Mouse (Mus musculus): ENCODE results near the gene Ankmy2.
A peak's percentile ranks its signal among the peaks of the same experiment; 100 is the strongest.

- peak; percentile 39 for TF ChIP-seq EP300 (IDR thresholded peaks at IDR 0.05)
- TF ChIP-seq CTCF (IDR thresholded peaks at IDR 0.05) = no peak
Observed at GRCm38 (mm10) chr12:36156637-36157303, at the start of gene Ankmy2.

All from lung, postnatal 0 days (tissue).